Mouse (Mus musculus): ENCODE measurements around the gene Med16. TPM values are rescaled to one million over a fixed set of nuclear protein-coding genes. Genes with fewer than 3 reads are reported as not detected.

Med16 gene
- polyA plus RNA-seq, 1 experiment = 57.1 TPM

DNA sequence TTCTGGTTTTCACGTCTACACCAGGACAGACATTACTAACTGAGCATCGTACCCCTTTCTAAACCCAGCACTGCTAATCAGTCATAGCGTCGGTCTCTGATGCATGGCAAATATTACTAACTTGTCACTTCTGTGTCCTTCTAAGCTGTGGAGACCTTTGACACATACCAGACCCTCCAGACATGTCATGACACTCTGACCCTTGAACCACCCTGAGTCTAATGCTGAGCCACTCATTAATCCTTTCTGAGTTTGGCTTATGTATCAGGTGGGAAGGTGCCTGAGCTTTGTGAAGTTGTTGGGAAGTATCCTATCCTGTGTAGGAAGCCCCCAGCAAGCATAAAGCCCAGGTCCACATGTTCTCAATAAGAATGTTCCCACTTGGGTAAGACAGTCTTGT, 41.1 kb upstream of the Med16 start:
- peak; percentile 73 for DNase-seq
- Histone ChIP-seq H3K27ac (ENCODE audit: insufficient read depth, low read depth, low read length) (no peak overlapping the region), H3K4me3 (ENCODE audit: insufficient read depth, low read depth, low read length) (no peak overlapping the region), H3K27me3 (replicated peaks; ENCODE audit: control insufficient read depth, insufficient read depth, low read length) (no peaks in the 10 kb centered on the region), H3K4me1 (ENCODE audit: control insufficient read depth, insufficient read depth, low read length) (peaks cover 14% of the 10 kb centered on the region; the same call in 1 of the 2 replicates), H3K36me3 (ENCODE audit: control insufficient read depth, insufficient read depth, low read length) (no peaks in the 10 kb centered on the region)
- no peak for TF ChIP-seq CTCF (conservative IDR thresholded peaks at IDR 0.05; ENCODE audit: insufficient read depth, insufficient read length, low read depth, low read length)
- no peak for TF ChIP-seq POLR2A (IDR thresholded peaks at IDR 0.05; ENCODE audit: low read depth, low read length)
- WGBS = 67% methylated on average over 4 of the region's 4 CpGs

DNA sequence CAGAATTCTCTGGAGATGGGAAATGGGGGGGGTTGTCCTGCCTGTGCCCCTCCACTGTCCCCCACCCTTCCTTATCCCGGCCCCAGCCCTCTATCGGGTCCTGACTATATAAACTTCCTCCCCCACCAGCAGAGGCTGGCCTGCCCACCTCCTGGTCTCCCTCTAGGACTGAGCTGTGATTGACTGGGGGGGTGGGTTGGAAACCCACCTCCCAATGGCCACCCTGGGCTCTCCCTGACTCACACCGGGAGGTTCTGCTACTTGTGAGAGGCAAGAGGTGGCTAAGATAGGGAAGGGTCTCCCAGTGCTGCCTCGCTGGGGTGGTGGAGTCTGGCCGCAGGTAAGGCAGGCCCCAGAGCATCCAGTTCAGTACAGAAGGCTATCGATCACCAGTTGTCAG, 38.8 kb upstream of the Med16 start:
- no peaks in the 10 kb centered on the region for H3K36me3 ChIP-seq (ENCODE audit: control insufficient read depth, insufficient read depth, low read length)
- 79% methylated on average over 6 of the region's 6 CpGs for WGBS
- TF ChIP-seq POLR2A (IDR thresholded peaks at IDR 0.05; ENCODE audit: low read depth, low read length) (no peak), CTCF (conservative IDR thresholded peaks at IDR 0.05; ENCODE audit: insufficient read depth, insufficient read length, low read depth, low read length) (no peak)
- no peaks in the 10 kb centered on the region for H3K27me3 ChIP-seq (replicated peaks; ENCODE audit: control insufficient read depth, insufficient read depth, low read length)
- H3K4me1 ChIP-seq (ENCODE audit: control insufficient read depth, insufficient read depth, low read length) = peaks cover 20% of the 10 kb centered on the region; the same call in 1 of the 2 replicates
- H3K27ac ChIP-seq (ENCODE audit: insufficient read depth, low read depth, low read length) = no peak overlapping the region
- no peak overlapping the region for H3K4me3 ChIP-seq (ENCODE audit: insufficient read depth, low read depth, low read length)
- DNase-seq = no peak

DNA sequence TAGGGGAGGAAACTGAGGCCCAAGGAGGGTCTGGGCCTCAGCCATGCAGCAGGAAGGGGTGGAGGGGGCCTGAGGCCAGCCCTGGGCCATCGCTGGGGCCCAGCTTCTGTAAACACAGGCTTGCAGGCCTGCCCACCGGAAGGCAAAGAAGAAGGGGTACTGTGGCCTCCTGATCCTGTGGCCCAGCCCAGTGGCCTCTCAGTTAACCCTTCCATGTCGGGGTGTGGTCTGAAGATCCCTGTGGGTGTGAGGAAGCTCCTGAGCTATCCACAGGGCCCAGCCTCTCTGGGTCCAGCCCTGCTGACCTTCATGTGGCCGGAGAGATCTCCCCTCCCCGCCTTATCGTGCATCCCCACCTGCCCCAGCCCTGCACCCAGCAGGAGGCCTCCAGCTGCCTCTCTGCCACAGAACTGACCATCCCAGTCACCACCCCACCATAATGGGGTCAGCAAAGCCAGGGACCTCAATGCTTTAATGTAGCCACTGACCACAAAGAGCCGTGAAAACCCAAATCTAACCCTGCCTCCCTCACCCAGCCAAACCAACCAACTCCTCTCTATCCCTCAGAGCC, 38.1 kb upstream of the Med16 start:
- no peak for TF ChIP-seq CTCF (conservative IDR thresholded peaks at IDR 0.05; ENCODE audit: insufficient read depth, insufficient read length, low read depth, low read length)
- no peak for TF ChIP-seq POLR2A (IDR thresholded peaks at IDR 0.05; ENCODE audit: low read depth, low read length)
- 48% methylated on average over 7 of the region's 7 CpGs for WGBS
- Histone ChIP-seq H3K4me3 (ENCODE audit: insufficient read depth, low read depth, low read length) (peak overlapping the region; percentile 25), H3K36me3 (ENCODE audit: control insufficient read depth, insufficient read depth, low read length) (no peaks in the 10 kb centered on the region), H3K4me1 (ENCODE audit: control insufficient read depth, insufficient read depth, low read length) (peaks cover 20% of the 10 kb centered on the region; the same call in 1 of the 2 replicates), H3K27me3 (replicated peaks; ENCODE audit: control insufficient read depth, insufficient read depth, low read length) (no peaks in the 10 kb centered on the region), H3K27ac (ENCODE audit: insufficient read depth, low read depth, low read length) (peak overlapping the region; percentile 91)
- no peak for DNase-seq

DNA sequence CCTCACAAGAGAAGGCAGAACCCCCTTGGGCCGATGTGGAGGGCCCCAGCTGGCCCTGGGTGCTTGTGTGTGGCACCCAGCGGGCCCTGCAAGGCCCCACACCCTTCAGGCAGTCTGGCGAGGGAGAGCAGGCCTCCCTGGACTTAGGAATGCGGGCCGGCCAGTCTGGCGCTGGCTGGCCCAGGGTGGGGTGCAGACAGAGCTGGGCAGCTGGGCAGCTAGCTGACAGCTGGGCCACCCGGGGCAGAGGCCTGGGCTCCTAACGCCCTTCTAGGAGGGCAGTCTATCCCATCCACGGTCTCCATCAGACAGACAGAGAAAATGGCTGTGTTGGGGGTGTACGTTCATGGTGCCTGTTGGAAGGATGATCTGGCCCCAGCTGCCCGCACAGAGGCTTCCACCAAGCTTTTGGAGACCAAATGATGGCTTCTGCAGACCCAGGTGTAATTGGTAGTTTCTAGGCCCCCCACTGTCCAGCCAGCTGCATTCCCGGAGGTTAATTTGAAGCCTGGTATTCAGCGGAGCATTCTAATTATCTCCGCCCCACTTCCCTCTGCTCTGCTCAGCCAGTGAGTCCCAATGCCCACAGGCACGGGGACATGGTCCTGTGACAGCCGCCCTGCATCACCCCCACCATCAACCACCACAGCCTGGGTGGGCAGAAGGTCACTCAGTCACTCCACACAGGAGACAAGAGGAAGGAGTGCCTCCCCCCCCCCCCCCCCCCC, 36.9 kb upstream of the Med16 start:
- peaks cover 20% of the 10 kb centered on the region; the same call in 1 of the 2 replicates for H3K4me1 ChIP-seq (ENCODE audit: control insufficient read depth, insufficient read depth, low read length)
- H3K27me3 ChIP-seq (replicated peaks; ENCODE audit: control insufficient read depth, insufficient read depth, low read length) = no peaks in the 10 kb centered on the region
- no peak overlapping the region for H3K4me3 ChIP-seq (ENCODE audit: insufficient read depth, low read depth, low read length)

DNA sequence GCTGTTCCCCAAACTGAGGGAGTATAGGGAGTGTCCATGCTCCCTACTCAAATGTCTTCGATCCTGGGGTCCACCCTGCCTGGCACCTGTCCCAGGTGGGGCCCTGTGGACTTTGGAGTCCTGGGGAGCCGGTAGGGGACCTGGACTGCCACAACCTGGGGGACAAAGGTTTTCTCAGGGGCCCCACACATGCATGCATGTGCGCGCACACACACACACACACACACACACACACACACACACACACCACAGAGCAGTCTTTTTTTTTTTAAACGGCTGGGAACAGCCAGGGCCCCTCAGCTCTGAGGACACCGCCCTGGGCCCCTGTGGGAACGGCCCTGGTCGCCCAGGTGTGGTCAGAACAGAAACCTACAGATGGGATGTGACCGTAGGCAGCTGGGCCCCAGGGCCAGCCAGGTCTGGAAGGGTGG, 34.8 kb upstream of the Med16 start:
- no peak overlapping the region for H3K4me3 ChIP-seq (ENCODE audit: insufficient read depth, low read depth, low read length)
- peak overlapping the region; percentile 76; the same call in 1 of the 2 replicates for H3K27ac ChIP-seq (ENCODE audit: insufficient read depth, low read depth, low read length)
- H3K27me3 ChIP-seq (replicated peaks; ENCODE audit: control insufficient read depth, insufficient read depth, low read length) = no peaks in the 10 kb centered on the region
- peaks cover 29% of the 10 kb centered on the region for H3K4me1 ChIP-seq (ENCODE audit: control insufficient read depth, insufficient read depth, low read length)
- no peak for DNase-seq
- 46% methylated on average over 9 of the region's 9 CpGs for WGBS
- TF ChIP-seq CTCF (conservative IDR thresholded peaks at IDR 0.05; ENCODE audit: insufficient read depth, insufficient read length, low read depth, low read length) = no peak
- TF ChIP-seq POLR2A (IDR thresholded peaks at IDR 0.05; ENCODE audit: low read depth, low read length) = no peak
- H3K36me3 ChIP-seq (ENCODE audit: control insufficient read depth, insufficient read depth, low read length) = no peaks in the 10 kb centered on the region

More for the DNA sequence above, 36.9 kb upstream of the Med16 start:
- WGBS = 27% methylated on average over 16 of the region's 16 CpGs
- no peak for TF ChIP-seq CTCF (conservative IDR thresholded peaks at IDR 0.05; ENCODE audit: insufficient read depth, insufficient read length, low read depth, low read length)
- TF ChIP-seq POLR2A (IDR thresholded peaks at IDR 0.05; ENCODE audit: low read depth, low read length) = no peak
- H3K27ac ChIP-seq (ENCODE audit: insufficient read depth, low read depth, low read length) = peak overlapping the region; percentile 76
- no peaks in the 10 kb centered on the region for H3K36me3 ChIP-seq (ENCODE audit: control insufficient read depth, insufficient read depth, low read length)
- DNase-seq = peak; percentile 82

DNA sequence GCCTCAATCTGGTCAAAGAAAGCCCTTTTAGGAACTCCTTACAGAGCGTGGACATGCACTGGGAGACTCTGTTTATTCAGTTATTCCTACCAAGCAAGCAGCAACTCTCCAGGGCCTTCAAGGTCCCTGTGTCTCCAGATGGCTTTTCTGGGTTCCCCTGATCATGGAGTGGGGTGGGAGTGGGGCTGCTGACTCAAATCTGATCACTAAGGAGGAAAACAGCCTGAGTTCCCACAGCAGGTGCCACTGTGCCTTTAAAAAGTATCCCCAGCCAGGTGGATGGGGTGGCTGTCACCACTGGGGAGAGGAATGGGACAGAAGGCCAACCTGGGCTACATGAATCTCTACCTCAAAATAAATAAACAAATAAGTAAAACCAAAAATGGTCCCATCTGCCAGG, 34.3 kb upstream of the Med16 start:
- Histone ChIP-seq H3K36me3 (ENCODE audit: control insufficient read depth, insufficient read depth, low read length) (no peaks in the 10 kb centered on the region), H3K27me3 (replicated peaks; ENCODE audit: control insufficient read depth, insufficient read depth, low read length) (no peaks in the 10 kb centered on the region), H3K4me1 (ENCODE audit: control insufficient read depth, insufficient read depth, low read length) (peaks cover 30% of the 10 kb centered on the region), H3K4me3 (ENCODE audit: insufficient read depth, low read depth, low read length) (no peak overlapping the region), H3K27ac (ENCODE audit: insufficient read depth, low read depth, low read length) (no peak overlapping the region)
- 83% methylated on average over 1 of the region's 1 CpGs for WGBS
- no peak for DNase-seq
- TF ChIP-seq POLR2A (IDR thresholded peaks at IDR 0.05; ENCODE audit: low read depth, low read length) (no peak), CTCF (conservative IDR thresholded peaks at IDR 0.05; ENCODE audit: insufficient read depth, insufficient read length, low read depth, low read length) (no peak)

DNA sequence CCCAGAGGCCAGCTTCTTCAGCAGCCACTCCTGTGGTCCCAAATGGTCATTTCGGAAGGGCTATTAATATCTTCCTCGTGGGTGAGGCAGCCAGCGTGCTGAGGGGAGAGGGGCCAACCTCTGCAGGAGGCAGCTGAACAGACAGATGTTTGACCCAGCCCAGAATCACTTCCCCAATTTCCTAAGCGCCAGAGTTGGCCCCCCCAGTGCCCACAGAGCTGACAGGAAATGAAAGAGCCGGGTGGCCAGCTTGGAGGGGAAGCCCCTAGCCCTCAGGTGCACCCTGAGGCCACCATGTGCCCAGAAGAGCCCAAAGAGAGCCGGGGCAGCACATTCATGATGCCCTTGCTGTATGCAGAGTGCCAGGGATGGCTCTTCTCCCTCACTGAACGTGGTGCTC, 32.0 kb upstream of the Med16 start:
- Histone ChIP-seq H3K36me3 (ENCODE audit: control insufficient read depth, insufficient read depth, low read length) (no peaks in the 10 kb centered on the region), H3K27ac (ENCODE audit: insufficient read depth, low read depth, low read length) (no peak overlapping the region), H3K4me1 (ENCODE audit: control insufficient read depth, insufficient read depth, low read length) (peaks cover 51% of the 10 kb centered on the region), H3K27me3 (replicated peaks; ENCODE audit: control insufficient read depth, insufficient read depth, low read length) (no peaks in the 10 kb centered on the region), H3K4me3 (ENCODE audit: insufficient read depth, low read depth, low read length) (no peak overlapping the region)
- TF ChIP-seq CTCF (conservative IDR thresholded peaks at IDR 0.05; ENCODE audit: insufficient read depth, insufficient read length, low read depth, low read length) (no peak), POLR2A (IDR thresholded peaks at IDR 0.05; ENCODE audit: low read depth, low read length) (no peak)
- WGBS = 50% methylated on average over 7 of the region's 7 CpGs
- DNase-seq = no peak

All from kidney, adult 2 months (tissue).